Mouse (Mus musculus): Measurements from ENCODE around the gene Rnf44. TPM values are rescaled to one million over a fixed set of nuclear protein-coding genes. Genes with fewer than 3 reads are reported as not detected.
A peak's percentile ranks its signal among the peaks of the same experiment; 100 is the strongest.

The Rnf44 gene
- polyA plus RNA-seq, 1 experiment, result 197 TPM

GRCm38 (mm10) chr13:54686139-54687053, 7.3 kb downstream of the Rnf44 start:
- TF ChIP-seq POLR2A (IDR thresholded peaks at IDR 0.05; ENCODE audit: borderline replicate concordance, extremely low read depth, insufficient read depth, insufficient read length, poor library complexity, severe bottlenecking), result no peak
- no peak for TF ChIP-seq CTCF (IDR thresholded peaks at IDR 0.05; ENCODE audit: borderline replicate concordance, extremely low read depth, insufficient read depth, insufficient read length)
- DNase-seq (ENCODE audit: low read depth), result peak; percentile 24

- TF ChIP-seq POLR2A (IDR thresholded peaks at IDR 0.05; ENCODE audit: borderline replicate concordance, extremely low read depth, insufficient read depth, insufficient read length, poor library complexity, severe bottlenecking) (no peak), CTCF (IDR thresholded peaks at IDR 0.05; ENCODE audit: borderline replicate concordance, extremely low read depth, insufficient read depth, insufficient read length) (peak; percentile 58; the same call in 1 of the 2 replicates)
- DNase-seq (ENCODE audit: low read depth), result peak; percentile 28
Observed at GRCm38 (mm10) chr13:54685174-54685573, 8.5 kb downstream of the Rnf44 start.

GRCm38 (mm10) chr13:54684140-54684896, 9.4 kb downstream of the Rnf44 start:
- DNase-seq (ENCODE audit: low read depth), result no peak
- no peak for TF ChIP-seq POLR2A (IDR thresholded peaks at IDR 0.05; ENCODE audit: borderline replicate concordance, extremely low read depth, insufficient read depth, insufficient read length, poor library complexity, severe bottlenecking)
- no peak for TF ChIP-seq CTCF (IDR thresholded peaks at IDR 0.05; ENCODE audit: borderline replicate concordance, extremely low read depth, insufficient read depth, insufficient read length)

GRCm38 (mm10) chr13:54683301-54683700, 10.4 kb downstream of the Rnf44 start:
- DNase-seq (ENCODE audit: low read depth), result no peak
- TF ChIP-seq CTCF (IDR thresholded peaks at IDR 0.05; ENCODE audit: borderline replicate concordance, extremely low read depth, insufficient read depth, insufficient read length) (no peak), POLR2A (IDR thresholded peaks at IDR 0.05; ENCODE audit: borderline replicate concordance, extremely low read depth, insufficient read depth, insufficient read length, poor library complexity, severe bottlenecking) (no peak)

GRCm38 (mm10) chr13:54681291-54681690, 12.4 kb downstream of the Rnf44 start:
- TF ChIP-seq CTCF (IDR thresholded peaks at IDR 0.05; ENCODE audit: borderline replicate concordance, extremely low read depth, insufficient read depth, insufficient read length) (no peak), POLR2A (IDR thresholded peaks at IDR 0.05; ENCODE audit: borderline replicate concordance, extremely low read depth, insufficient read depth, insufficient read length, poor library complexity, severe bottlenecking) (no peak)
- no peak for DNase-seq (ENCODE audit: low read depth)

GRCm38 (mm10) chr13:54680184-54680853, 13.4 kb downstream of the Rnf44 start:
- TF ChIP-seq CTCF (IDR thresholded peaks at IDR 0.05; ENCODE audit: borderline replicate concordance, extremely low read depth, insufficient read depth, insufficient read length) (no peak), POLR2A (IDR thresholded peaks at IDR 0.05; ENCODE audit: borderline replicate concordance, extremely low read depth, insufficient read depth, insufficient read length, poor library complexity, severe bottlenecking) (no peak)
- peak; percentile 19 for DNase-seq (ENCODE audit: low read depth)

- no peak for TF ChIP-seq CTCF (IDR thresholded peaks at IDR 0.05; ENCODE audit: borderline replicate concordance, extremely low read depth, insufficient read depth, insufficient read length)
- TF ChIP-seq POLR2A (IDR thresholded peaks at IDR 0.05; ENCODE audit: borderline replicate concordance, extremely low read depth, insufficient read depth, insufficient read length, poor library complexity, severe bottlenecking), result no peak
- DNase-seq (ENCODE audit: low read depth), result no peak
Observed at GRCm38 (mm10) chr13:54678263-54678662, 15.4 kb downstream of the Rnf44 start.

- TF ChIP-seq CTCF (IDR thresholded peaks at IDR 0.05; ENCODE audit: borderline replicate concordance, extremely low read depth, insufficient read depth, insufficient read length), result no peak
- TF ChIP-seq POLR2A (IDR thresholded peaks at IDR 0.05; ENCODE audit: borderline replicate concordance, extremely low read depth, insufficient read depth, insufficient read length, poor library complexity, severe bottlenecking), result no peak
- DNase-seq (ENCODE audit: low read depth), result no peak
Observed at GRCm38 (mm10) chr13:54675895-54676590, 17.7 kb downstream of the Rnf44 start.

GRCm38 (mm10) chr13:54670491-54670890, 23.2 kb downstream of the Rnf44 start:
- DNase-seq (ENCODE audit: low read depth), result no peak
- no peak for TF ChIP-seq POLR2A (IDR thresholded peaks at IDR 0.05; ENCODE audit: borderline replicate concordance, extremely low read depth, insufficient read depth, insufficient read length, poor library complexity, severe bottlenecking)
- no peak for TF ChIP-seq CTCF (IDR thresholded peaks at IDR 0.05; ENCODE audit: borderline replicate concordance, extremely low read depth, insufficient read depth, insufficient read length)

GRCm38 (mm10) chr13:54665062-54665461, 28.6 kb downstream of the Rnf44 start:
- DNase-seq (ENCODE audit: low read depth), result no peak
- no peak for TF ChIP-seq POLR2A (IDR thresholded peaks at IDR 0.05; ENCODE audit: borderline replicate concordance, extremely low read depth, insufficient read depth, insufficient read length, poor library complexity, severe bottlenecking)
- TF ChIP-seq CTCF (IDR thresholded peaks at IDR 0.05; ENCODE audit: borderline replicate concordance, extremely low read depth, insufficient read depth, insufficient read length), result no peak

Measured in brain, embryonic 14.5 days (tissue).